15 mouse cellular contexts compared by ENCODE assay signal in the genomic region with DNA sequence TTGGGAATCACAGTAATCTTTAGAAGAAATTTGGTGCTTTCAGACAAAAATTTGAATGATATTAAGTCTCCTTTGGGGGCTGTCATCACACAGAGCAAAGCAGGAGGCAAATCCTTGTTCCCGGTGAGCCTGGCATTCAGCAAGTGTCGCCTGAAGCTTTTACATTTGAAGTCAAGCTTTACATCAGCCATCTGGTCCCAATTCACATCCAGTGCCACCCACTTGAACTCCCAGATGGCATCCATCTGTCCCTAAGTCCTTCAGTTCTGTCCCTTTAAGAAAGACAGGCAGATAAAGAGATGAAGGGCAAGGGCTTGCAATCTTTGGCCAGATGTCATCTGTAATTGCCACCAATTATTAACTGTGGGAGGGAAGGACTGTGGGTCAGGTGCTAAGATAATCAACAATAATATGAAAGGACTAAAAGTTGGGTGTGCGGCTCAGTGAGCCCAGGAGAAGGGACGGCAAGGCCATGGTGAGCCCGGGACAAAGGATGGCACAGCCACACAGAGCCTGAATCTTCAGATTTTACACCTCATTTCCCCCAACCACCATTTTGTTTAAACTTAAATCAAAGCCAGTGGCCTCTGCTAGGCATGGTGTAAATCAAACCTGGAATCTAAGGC. TPM values are rescaled to one million over a fixed set of nuclear protein-coding genes. Genes with fewer than 3 reads are reported as not detected.
A peak's percentile ranks its signal among the peaks of the same experiment; 100 is the strongest.
DNase-seq lines count a peak whose midpoint lies in the region; ATAC-seq lines count a peak whose summit lies in the region.
"Had no signal": no experiment of that assay in that cellular context is flagged by ENCODE, and none has a peak within 500 bp of the region (broad histone marks: within the 10 kb centered on the region; RNA-seq: fewer than 3 reads in every experiment).

No protein-coding gene starts in this region.

- peak; percentile 58; the same call in 1 of the 2 replicates for ATAC-seq in forebrain, embryonic 16.5 days
- ATAC-seq: midbrain, embryonic 16.5 days had no signal

- peak; percentile 27 to 70 for DNase-seq in frontal cortex, adult 2 months (ENCODE audit: extremely low spot score in 1 of 2, low spot score in 1 of 2)
- no peak for DNase-seq in frontal cortex, postnatal 25 days (ENCODE audit: low spot score in 2 of 2)
- peak; percentile 12 for DNase-seq in left cerebral cortex, postnatal 14 days (ENCODE audit: low spot score in 2 of 2)
- no peak for DNase-seq in left cerebral cortex, adult 11 months (ENCODE audit: low spot score)
- DNase-seq in retina, postnatal 1 day, result peak; percentile 72
- DNase-seq in testis, postnatal 14 days (ENCODE audit: low spot score), result no peak
- DNase-seq: gastrocnemius, postnatal 10 days had no signal

- no peaks in the 10 kb centered on the region for H3K9me3 ChIP-seq in forebrain, embryonic 16.5 days (ENCODE audit: control insufficient read depth, low read length)
- H3K9me3 ChIP-seq: lung, embryonic 15.5 days had no signal

- intact Hi-C loops in left cerebral cortex, postnatal 14 days (cut with DNase I), result no loop called here

- no peaks in the 10 kb centered on the region for H3K36me3 ChIP-seq in forebrain, embryonic 16.5 days (ENCODE audit: control insufficient read depth, insufficient read depth)
- H3K36me3 ChIP-seq: lung, embryonic 15.5 days had no signal

- peak overlapping the region; percentile 27; the same call in 1 of the 2 replicates for H3K27ac ChIP-seq in forebrain, embryonic 16.5 days (ENCODE audit: low read length)
- H3K27ac ChIP-seq: lung, embryonic 15.5 days had no signal

- no peak overlapping the region for H3K4me2 ChIP-seq in forebrain, embryonic 16.5 days (ENCODE audit: low read length)
- H3K4me2 ChIP-seq: lung, embryonic 15.5 days had no signal

- no peaks in the 10 kb centered on the region for H3K27me3 ChIP-seq in forebrain, embryonic 16.5 days (replicated peaks; ENCODE audit: control insufficient read depth, insufficient read depth, low read length)
- H3K27me3 ChIP-seq: lung, embryonic 15.5 days had no signal

- H3K9ac ChIP-seq in forebrain, embryonic 16.5 days (replicated peaks; ENCODE audit: low read depth, low read length), result no peak overlapping the region
- H3K9ac ChIP-seq: lung, embryonic 15.5 days had no signal

- 38% methylated on average over 5 of the region's 5 CpGs for WGBS in forebrain, embryonic 16.5 days

- no peak overlapping the region for H3K4me3 ChIP-seq in forebrain, embryonic 16.5 days (replicated peaks; ENCODE audit: low read length)
- H3K4me3 ChIP-seq: lung, embryonic 15.5 days had no signal

- H3K4me1 ChIP-seq in forebrain, embryonic 16.5 days (replicated peaks; ENCODE audit: control insufficient read depth, insufficient read depth, low read length), result peaks cover 7% of the 10 kb centered on the region; the same call in 1 of the 2 replicates
- H3K4me1 ChIP-seq: lung, embryonic 15.5 days had no signal

RNA-seq across cellular contexts. Expression of gene Aoc1, which starts 3.9 kb away (rescaled TPM):
- polyA plus RNA-seq in frontal cortex, adult 2 months (2012; rRNA removed), result 0.10 and 0.38 TPM in 2 replicates
- total RNA-seq in left cerebral cortex, postnatal 14 days (2021), result not detected
- polyA plus RNA-seq in forebrain, embryonic 16.5 days (2015; fragmentation: Nextera tagmentation; extraction: Ambion mirVana), result not detected in 2 replicates
- total RNA-seq: gastrocnemius, postnatal 10 days had no signal
- polyA plus RNA-seq: embryonic facial prominence, embryonic 11.5 days; midbrain, embryonic 16.5 days; stomach, embryonic 14.5 days had no signal

RNA-seq across cellular contexts. Expression of gene Tmem176b, which starts 35.3 kb away (rescaled TPM):
- polyA plus RNA-seq in frontal cortex, adult 2 months (2012; rRNA removed), result 80.2 and 89.1 TPM in 2 replicates
- 10 to 100 TPM; 45.7 to 47.3 TPM for total RNA-seq in left cerebral cortex, postnatal 14 days (2021)
- 73.2 and 80.9 TPM in 2 replicates for polyA plus RNA-seq in forebrain, embryonic 16.5 days (2015; fragmentation: Nextera tagmentation; extraction: Ambion mirVana)

RNA-seq across cellular contexts. Expression of gene Tmem176a, which starts 35.9 kb away (rescaled TPM):
- polyA plus RNA-seq in frontal cortex, adult 2 months (2012; rRNA removed), result 23.7 and 28.1 TPM in 2 replicates
- total RNA-seq in left cerebral cortex, postnatal 14 days (2021), result 10 to 100 TPM; 20.4 to 23.8 TPM
- polyA plus RNA-seq in forebrain, embryonic 16.5 days (2015; fragmentation: Nextera tagmentation; extraction: Ambion mirVana), result 10.2 and 10.5 TPM in 2 replicates

RNA-seq across cellular contexts. Expression of gene 1600015I10Rik, which starts 53.1 kb away (rescaled TPM):
- 0.12 and 0.32 TPM in 2 replicates for polyA plus RNA-seq in frontal cortex, adult 2 months (2012; rRNA removed)
- total RNA-seq in left cerebral cortex, postnatal 14 days (2021), result not detected
- polyA plus RNA-seq in forebrain, embryonic 16.5 days (2015; fragmentation: Nextera tagmentation; extraction: Ambion mirVana), result not detected in 2 replicates
- total RNA-seq: adrenal gland, postnatal 4 days; CH12.LX; gastrocnemius, postnatal 10 days had no signal
- polyA plus RNA-seq: embryonic facial prominence, embryonic 11.5 days; heart, embryonic 16.5 days; lung, embryonic 15.5 days; midbrain, embryonic 16.5 days; stomach, embryonic 14.5 days had no signal

Comparison
In these comparisons a context has a peak if more than half of its experiments do, and no peak if none do; other contexts are left out.
1. DNase-seq: peak in frontal cortex, adult 2 months (2 of 2), left cerebral cortex, postnatal 14 days (2 of 2) and retina, postnatal 1 day (single experiment); none in frontal cortex, postnatal 25 days (0 of 2), left cerebral cortex, adult 11 months (single experiment) and testis, postnatal 14 days (single experiment).